Mouse (Mus musculus): ENCODE measurements around the gene Pip4k2b. TPM values are rescaled to one million over a fixed set of nuclear protein-coding genes. Genes with fewer than 3 reads are reported as not detected.
A peak's percentile ranks its signal among the peaks of the same experiment; 100 is the strongest.
"Not testable (repeated sequence)": the region's sequence is repeated elsewhere in the genome, so short reads cannot be mapped to it uniquely, and the experiment has no call there.

The Pip4k2b gene
- total RNA-seq, 2 experiments from 2014 or later = 62.7 to 64.2 TPM

GRCm38 (mm10) chr11:97717369-97718280 is 26.9 kb downstream of the Pip4k2b start:
- DNase-seq (ENCODE audit: low spot score in 2 of 2) = no peak

GRCm38 (mm10) chr11:97716021-97716420 is 28.5 kb downstream of the Pip4k2b start:
- DNase-seq (ENCODE audit: low spot score in 2 of 2) = no peak

GRCm38 (mm10) chr11:97714784-97715760 is 29.4 kb downstream of the Pip4k2b start:
- no peak for DNase-seq (ENCODE audit: low spot score in 2 of 2)

- DNase-seq (ENCODE audit: low spot score in 2 of 2) = no peak
Measured at GRCm38 (mm10) chr11:97714356-97714755, 30.1 kb downstream of the Pip4k2b start.

- no peak for DNase-seq (ENCODE audit: low spot score in 2 of 2)
Measured at GRCm38 (mm10) chr11:97713896-97714295, 30.6 kb downstream of the Pip4k2b start.

GRCm38 (mm10) chr11:97712286-97712685 is 32.2 kb downstream of the Pip4k2b start:
- DNase-seq (ENCODE audit: low spot score in 2 of 2) = no peak

GRCm38 (mm10) chr11:97711200-97711900 is 33.2 kb downstream of the Pip4k2b start:
- no peak for DNase-seq (ENCODE audit: low spot score in 2 of 2)

GRCm38 (mm10) chr11:97710067-97710466 is 34.4 kb downstream of the Pip4k2b start:
- not testable (repeated sequence) for DNase-seq (ENCODE audit: low spot score in 2 of 2)

GRCm38 (mm10) chr11:97703039-97703826 is 41.3 kb downstream of the Pip4k2b start, which contains the start of gene Psmb3:
TSS of gene Psmb3 (plus strand) at chr11:97703399.
- peak; percentile 91 to 99 for DNase-seq (ENCODE audit: low spot score in 2 of 2)

- peak; percentile 80 to 88 for DNase-seq (ENCODE audit: low spot score in 2 of 2)
Measured at GRCm38 (mm10) chr11:97702393-97702745, 42.1 kb downstream of the Pip4k2b start.

- DNase-seq (ENCODE audit: low spot score in 2 of 2) = no peak
Measured at GRCm38 (mm10) chr11:97701581-97702392, 42.7 kb downstream of the Pip4k2b start.

GRCm38 (mm10) chr11:97700746-97701580 is 43.5 kb downstream of the Pip4k2b start:
- peak in 1 of 2 experiments; percentile 38 for DNase-seq (ENCODE audit: low spot score in 2 of 2)

- DNase-seq (ENCODE audit: low spot score in 2 of 2) = peak; percentile 82 to 90
Measured at GRCm38 (mm10) chr11:97700003-97700745, 44.3 kb downstream of the Pip4k2b start, which contains the start of gene Pcgf2. TSS of gene Pcgf2 (minus strand) at chr11:97700497.

GRCm38 (mm10) chr11:97699626-97700002 is 44.9 kb downstream of the Pip4k2b start:
- peak; percentile 69 to 89 for DNase-seq (ENCODE audit: low spot score in 2 of 2)

- DNase-seq (ENCODE audit: low spot score in 2 of 2) = peak; percentile 79 to 88
Measured at GRCm38 (mm10) chr11:97698741-97699611, 45.5 kb downstream of the Pip4k2b start.

GRCm38 (mm10) chr11:97697891-97698529 is 46.5 kb downstream of the Pip4k2b start:
- no peak for DNase-seq (ENCODE audit: low spot score in 2 of 2)
